Mouse (Mus musculus): Measurements from ENCODE around the gene Lrrc4c.

DNA sequence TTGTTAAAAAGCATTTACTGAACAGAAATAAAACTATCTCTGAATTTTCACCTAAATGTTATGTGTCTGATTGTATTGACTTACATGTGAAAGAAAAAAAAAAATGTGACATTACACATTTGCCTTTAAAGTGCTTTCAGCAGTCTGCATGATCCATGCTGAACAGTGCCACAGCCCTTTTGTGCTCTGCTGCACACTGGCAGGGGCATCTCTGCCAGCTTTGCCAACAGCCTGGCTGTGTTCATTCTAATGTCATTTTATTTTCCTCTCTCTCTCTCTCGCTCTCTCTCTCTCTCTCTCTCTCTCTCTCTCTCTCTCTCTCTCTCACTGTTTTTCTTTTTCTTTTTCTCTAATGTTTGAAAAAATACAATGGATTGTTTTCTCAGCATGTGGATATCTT is 27.4 kb upstream of the Lrrc4c start:
- TF ChIP-seq CTCF (IDR thresholded peaks at IDR 0.05; ENCODE audit: borderline replicate concordance, insufficient read depth, low read depth, low read length), result no peak
- no peak for TF ChIP-seq POLR2A (IDR thresholded peaks at IDR 0.05; ENCODE audit: borderline replicate concordance, insufficient read depth, low read length)

Data from cerebellum, adult 2 months (tissue).